Mouse (Mus musculus) ES-E14 (cell line): Measurements from ENCODE around the gene Serpina1d.
"Not testable (repeated sequence)": the region's sequence is repeated elsewhere in the genome, so short reads cannot be mapped to it uniquely, and the experiment has no call there.

ENCODE experiments used
- CHD2 ChIP-seq: IDR thresholded peaks from 2 replicates; pipeline ENCODE4 v1.6.1; 2014; ENCODE audit warnings: mild to moderate bottlenecking, low read depth, low read length, inconsistent platforms
- HCFC1 ChIP-seq: IDR thresholded peaks from 2 replicates; pipeline ENCODE4 v1.6.1; 2012; ENCODE audit warnings: low read length, inconsistent platforms, borderline replicate concordance; ENCODE audit not compliant: insufficient read depth
- MAFK ChIP-seq: IDR thresholded peaks from 2 replicates; pipeline ENCODE4 v1.6.1; 2014; ENCODE audit warnings: mild to moderate bottlenecking, low read depth, low read length, inconsistent platforms; ENCODE audit not compliant: insufficient read depth
- ZNF384 ChIP-seq: IDR thresholded peaks from 2 replicates; pipeline ENCODE4 v1.6.1; 2012; ENCODE audit warnings: low read depth, low read length, inconsistent platforms

DNA sequence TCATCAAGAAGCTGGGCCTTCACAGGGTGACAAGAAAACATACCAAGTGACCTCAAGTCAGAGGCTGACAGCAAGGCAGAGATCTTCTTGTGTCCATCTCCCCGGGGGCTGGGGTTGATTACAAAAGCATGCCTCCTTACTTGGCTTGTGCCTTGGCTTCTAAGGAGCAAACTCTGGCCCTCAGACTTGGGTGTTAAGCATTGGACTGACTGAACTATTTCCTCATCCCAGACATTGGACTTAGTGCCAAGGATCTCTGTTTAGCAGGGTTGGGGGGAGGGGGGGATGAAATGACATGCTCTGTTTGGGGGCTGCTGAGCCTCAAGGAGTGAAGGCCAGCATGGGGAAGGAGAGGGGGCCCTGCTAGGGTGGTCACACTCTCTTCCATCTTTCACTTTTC is 2.8 kb downstream of the Serpina1d start:
- TF ChIP-seq MAFK, ZNF384, HCFC1, CHD2: not testable (repeated sequence)
